Mouse (Mus musculus) ES-E14 (cell line): ENCODE measurements around the gene Rgs3. TPM values are rescaled to one million over a fixed set of nuclear protein-coding genes. Genes with fewer than 3 reads are reported as not detected.

Source experiments
- DNase-seq: peaks from one replicate; pipeline ENCODE4 v3.0.0-alpha.2; 2013; ENCODE audit warnings: low read depth, low spot score
- H3K27ac ChIP-seq: 2 replicates; pipeline ENCODE4 v1.5.1; 2012; ENCODE audit warnings: low read depth, mild to moderate bottlenecking, low read length, moderate library complexity, mixed read lengths; ENCODE audit not compliant: poor library complexity, insufficient read depth, severe bottlenecking
- H3K36me3 ChIP-seq: 2 replicates; pipeline ENCODE4 v1.6.1; 2012; ENCODE audit warnings: mild to moderate bottlenecking, low read length, moderate library complexity, mixed read lengths; ENCODE audit not compliant: control insufficient read depth, poor library complexity, insufficient read depth, severe bottlenecking
- H3K4me1 ChIP-seq, 2 experiments: fragments of 150-350 bp in 1 of 2; sonication (generic) in 1 of 2; 2 replicates each; pipeline ENCODE4 v1.6.1; 2012; ENCODE audit warnings: low read length in 2 of 2, mild to moderate bottlenecking in 1 of 2, mixed read lengths in 1 of 2; ENCODE audit not compliant: control insufficient read depth in 2 of 2, insufficient read depth in 2 of 2, poor library complexity in 1 of 2
- H3K4me3 ChIP-seq, 2 experiments: fragments of 150-350 bp in 1 of 2; sonication (generic) in 1 of 2; 2 replicates each; pipeline ENCODE4 v1.5.1; 2012; ENCODE audit warnings: low read length in 2 of 2, low read depth in 1 of 2, mild to moderate bottlenecking in 1 of 2, mixed read lengths in 1 of 2; ENCODE audit not compliant: insufficient read depth in 1 of 2, poor library complexity in 1 of 2, severe bottlenecking in 1 of 2
- H3K9ac ChIP-seq: 2 replicates; pipeline ENCODE4 v1.6.1; 2012; ENCODE audit warnings: low read depth, mild to moderate bottlenecking, low read length, mixed read lengths; ENCODE audit not compliant: poor library complexity, insufficient read depth, severe bottlenecking
- H3K9me3 ChIP-seq: fragments of 150-350 bp; sonication (generic); 2 replicates; pipeline ENCODE4 v1.6.1; 2012; ENCODE audit warnings: low read depth, mild to moderate bottlenecking, low read length; ENCODE audit not compliant: control insufficient read depth, insufficient read depth
- CHD2 ChIP-seq: IDR thresholded peaks from 2 replicates; pipeline ENCODE4 v1.6.1; 2014; ENCODE audit warnings: mild to moderate bottlenecking, low read depth, low read length, inconsistent platforms
- HCFC1 ChIP-seq: IDR thresholded peaks from 2 replicates; pipeline ENCODE4 v1.6.1; 2012; ENCODE audit warnings: low read length, inconsistent platforms, borderline replicate concordance; ENCODE audit not compliant: insufficient read depth
- MAFK ChIP-seq: IDR thresholded peaks from 2 replicates; pipeline ENCODE4 v1.6.1; 2014; ENCODE audit warnings: mild to moderate bottlenecking, low read depth, low read length, inconsistent platforms; ENCODE audit not compliant: insufficient read depth
- ZC3H11A ChIP-seq: IDR thresholded peaks from 2 replicates; pipeline ENCODE4 v1.6.1; 2012; ENCODE audit warnings: low read depth, mild to moderate bottlenecking, inconsistent platforms, low read length, borderline replicate concordance
- ZNF384 ChIP-seq: IDR thresholded peaks from 2 replicates; pipeline ENCODE4 v1.6.1; 2012; ENCODE audit warnings: low read depth, low read length, inconsistent platforms
- in situ Hi-C, 2 experiments: fragments of 600-800 bp; cut with MboI; formaldehyde crosslinking; loops; one replicate each; pipeline ENCODE4 v1.15.1; 2025; ENCODE audit warnings: low sequenced_read_pairs in 2 of 2, inconsistent platforms in 1 of 2; ENCODE audit not compliant: unreplicated experiment in 2 of 2
- total RNA-seq: library from RNA; depleted of rRNA; stranded (reverse); fragments of 300-350 nt; gene quantifications from 2 replicates; pipeline ENCODE4 v1.2.3, GENCODE M21; 2012; rRNA removed

Gene Rgs3
- total RNA-seq, 1 experiment = 10.0 TPM

- Histone ChIP-seq H3K4me3 (no peak overlapping the region), H3K9ac (no peak overlapping the region), H3K27ac (no peak overlapping the region), H3K4me1 (peaks cover 0 to 5% of the 10 kb centered on the region in 2 experiments; a peak in 1 of 4 replicates), H3K9me3 (no peaks in the 10 kb centered on the region), H3K36me3 (no peaks in the 10 kb centered on the region)
- in situ Hi-C loops = no loop called here
- TF ChIP-seq HCFC1 (no peak), MAFK (no peak), CHD2 (no peak), ZNF384 (no peak), ZC3H11A (no peak)
- no peak for DNase-seq
Observed at GRCm38 (mm10) chr4:62744985-62745638, 185.5 kb downstream of the Rgs3 start.

Other genes starting within 250 kb of the Rgs3 start
- 20.3 and 20.7 TPM in 2 replicates for gene Fkbp15, start 199.3 kb upstream of the Rgs3 start, total RNA-seq
- gene Slc31a1, start 199.1 kb upstream of the Rgs3 start, total RNA-seq = 27.9 and 30.7 TPM in 2 replicates
- 39.0 and 69.1 TPM in 2 replicates for gene Cdc26, start 151.2 kb upstream of the Rgs3 start, total RNA-seq
- gene Prpf4, start 151.1 kb upstream of the Rgs3 start, total RNA-seq = 27.6 and 32.6 TPM in 2 replicates
- 0.89 TPM in 1 of 2 replicates, not detected in the other for gene Rnf183, start 124.6 kb upstream of the Rgs3 start, total RNA-seq
- gene Wdr31, start 89.0 kb upstream of the Rgs3 start, total RNA-seq = 9.3 and 20.1 TPM in 2 replicates
- gene Bspry, start 79.8 kb upstream of the Rgs3 start, total RNA-seq = 8.9 and 12.9 TPM in 2 replicates
- gene Hdhd3, start 56.4 kb upstream of the Rgs3 start, total RNA-seq = 0.62 and 1.2 TPM in 2 replicates
- 26.3 and 27.9 TPM in 2 replicates for gene Alad, start 39.9 kb upstream of the Rgs3 start, total RNA-seq
- 23.5 and 32.1 TPM in 2 replicates for gene Pole3, start 34.8 kb upstream of the Rgs3 start, total RNA-seq
- 0.27 and 0.32 TPM in 2 replicates for gene 4933430I17Rik, start 34.5 kb upstream of the Rgs3 start, total RNA-seq